Mouse (Mus musculus) megakaryocyte, embryonic 14.5 days (primary cell): Measurements from ENCODE around the gene Gm43720.

ENCODE experiments used
- FLI1 ChIP-seq: IDR thresholded peaks from 2 replicates; pipeline ENCODE4 v1.6.1; 2012; ENCODE audit warnings: low read length, inconsistent platforms, mixed read lengths
- GATA1 ChIP-seq: IDR thresholded peaks from 3 replicates; pipeline ENCODE4 v1.6.1; 2012; ENCODE audit warnings: mixed read lengths, low read length, inconsistent platforms, borderline replicate concordance

DNA sequence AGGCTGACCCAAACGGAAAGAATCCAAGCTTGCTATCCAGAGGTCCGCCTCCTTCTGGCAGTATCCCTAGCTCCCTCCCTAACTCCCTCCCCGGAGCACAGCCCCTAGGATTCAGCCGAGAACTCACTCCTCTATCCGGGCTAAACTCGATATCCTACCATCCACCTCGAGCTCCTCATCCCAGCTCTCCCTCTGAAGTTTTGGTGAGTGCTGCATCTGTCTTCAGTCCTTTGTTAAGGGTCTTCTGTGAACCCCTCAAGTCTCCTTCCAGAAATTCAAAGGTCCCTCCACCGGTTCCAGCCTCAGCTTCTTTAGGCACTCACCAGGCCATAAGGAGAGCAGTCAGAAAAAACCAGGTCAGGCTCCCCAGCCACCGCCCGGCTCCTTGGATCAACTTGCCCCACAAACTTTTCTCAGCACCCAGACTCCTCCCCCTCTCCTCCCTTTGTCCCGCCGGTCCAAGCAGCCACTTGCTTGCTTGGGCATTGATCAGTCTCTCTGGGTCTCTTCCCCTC, 7.3 kb downstream of the Gm43720 start, which contains the start of gene Gal3st4:
- TF ChIP-seq GATA1 (no peak), FLI1 (no peak)
